Mouse (Mus musculus): Measurements from ENCODE around the gene Matk. TPM values are rescaled to one million over a fixed set of nuclear protein-coding genes. Genes with fewer than 3 reads are reported as not detected.
"Not testable (repeated sequence)": the region's sequence is repeated elsewhere in the genome, so short reads cannot be mapped to it uniquely, and the experiment has no call there.

Matk gene
- polyA plus RNA-seq, 1 experiment, result 0.67 TPM

- no peak overlapping the region for H3K4me3 ChIP-seq
- H3K36me3 ChIP-seq (ENCODE audit: control insufficient read depth, insufficient read depth), result no peaks in the 10 kb centered on the region
- H3K27me3 ChIP-seq (ENCODE audit: control insufficient read depth, insufficient read depth, insufficient read length), result peaks cover 14% of the 10 kb centered on the region
- no peak overlapping the region for H3K4me2 ChIP-seq (ENCODE audit: low read depth)
- no peak overlapping the region for H3ac ChIP-seq (ENCODE audit: control insufficient read depth, insufficient read length)
- no peak for TF ChIP-seq SRF (IDR thresholded peaks at IDR 0.05; ENCODE audit: control insufficient read depth, insufficient read length, low read depth)
- no peak for TF ChIP-seq MYOD1 (IDR thresholded peaks at IDR 0.05; ENCODE audit: control insufficient read depth in 1 of 3, insufficient read length in 2 of 3, low read depth in 2 of 3)
- no peak for TF ChIP-seq E2F4 (IDR thresholded peaks at IDR 0.05; ENCODE audit: insufficient read depth)
- TF ChIP-seq TCF3 (IDR thresholded peaks at IDR 0.05; ENCODE audit: insufficient read length, low read depth), result no peak
- TF ChIP-seq CEBPB (IDR thresholded peaks at IDR 0.05; ENCODE audit: insufficient read depth, poor library complexity, severe bottlenecking), result no peak
- TF ChIP-seq POLR2A (IDR thresholded peaks at IDR 0.05; ENCODE audit: insufficient read length, low read depth), result no peak
- TF ChIP-seq MAX (IDR thresholded peaks at IDR 0.05; ENCODE audit: low read depth), result no peak
- no peak for TF ChIP-seq REST (IDR thresholded peaks at IDR 0.05; ENCODE audit: insufficient read depth, insufficient read length)
- TF ChIP-seq TCF12 (IDR thresholded peaks at IDR 0.05; ENCODE audit: insufficient read depth, poor library complexity, severe bottlenecking), result no peak
- no peak for TF ChIP-seq MYOG (IDR thresholded peaks at IDR 0.05; ENCODE audit: control insufficient read depth in 1 of 3, insufficient read depth in 1 of 3, insufficient read length in 2 of 3, low read depth in 2 of 3)
- TF ChIP-seq POLR2AphosphoS2 (IDR thresholded peaks at IDR 0.05; ENCODE audit: insufficient read length, low read depth), result no peak
- TF ChIP-seq USF1 (IDR thresholded peaks at IDR 0.05; ENCODE audit: low read depth), result no peak
- no peaks in the 10 kb centered on the region for H3K79me2 ChIP-seq (ENCODE audit: control insufficient read depth, insufficient read depth)
Measured at GRCm38 (mm10) chr10:81216260-81216659, 36.5 kb upstream of the Matk start.

GRCm38 (mm10) chr10:81216810-81217209 lies 35.9 kb upstream of the Matk start:
- Histone ChIP-seq H3K4me2 (ENCODE audit: low read depth) (no peak overlapping the region), H3ac (ENCODE audit: control insufficient read depth, insufficient read length) (no peak overlapping the region), H3K27me3 (ENCODE audit: control insufficient read depth, insufficient read depth, insufficient read length) (peaks cover 14% of the 10 kb centered on the region), H3K36me3 (ENCODE audit: control insufficient read depth, insufficient read depth) (no peaks in the 10 kb centered on the region), H3K79me2 (ENCODE audit: control insufficient read depth, insufficient read depth) (no peaks in the 10 kb centered on the region), H3K4me3 (no peak overlapping the region)
- no peak for TF ChIP-seq REST (IDR thresholded peaks at IDR 0.05; ENCODE audit: insufficient read depth, insufficient read length)
- TF ChIP-seq MYOG (IDR thresholded peaks at IDR 0.05; ENCODE audit: control insufficient read depth in 1 of 3, insufficient read depth in 1 of 3, insufficient read length in 2 of 3, low read depth in 2 of 3), result no peak
- TF ChIP-seq POLR2AphosphoS2 (IDR thresholded peaks at IDR 0.05; ENCODE audit: insufficient read length, low read depth), result no peak
- no peak for TF ChIP-seq CEBPB (IDR thresholded peaks at IDR 0.05; ENCODE audit: insufficient read depth, poor library complexity, severe bottlenecking)
- no peak for TF ChIP-seq E2F4 (IDR thresholded peaks at IDR 0.05; ENCODE audit: insufficient read depth)
- no peak for TF ChIP-seq TCF12 (IDR thresholded peaks at IDR 0.05; ENCODE audit: insufficient read depth, poor library complexity, severe bottlenecking)
- no peak for TF ChIP-seq MAX (IDR thresholded peaks at IDR 0.05; ENCODE audit: low read depth)
- no peak for TF ChIP-seq SRF (IDR thresholded peaks at IDR 0.05; ENCODE audit: control insufficient read depth, insufficient read length, low read depth)
- TF ChIP-seq POLR2A (IDR thresholded peaks at IDR 0.05; ENCODE audit: insufficient read length, low read depth), result no peak
- no peak for TF ChIP-seq TCF3 (IDR thresholded peaks at IDR 0.05; ENCODE audit: insufficient read length, low read depth)
- TF ChIP-seq MYOD1 (IDR thresholded peaks at IDR 0.05; ENCODE audit: control insufficient read depth in 1 of 3, insufficient read length in 2 of 3, low read depth in 2 of 3), result no peak
- TF ChIP-seq USF1 (IDR thresholded peaks at IDR 0.05; ENCODE audit: low read depth), result no peak

DNA sequence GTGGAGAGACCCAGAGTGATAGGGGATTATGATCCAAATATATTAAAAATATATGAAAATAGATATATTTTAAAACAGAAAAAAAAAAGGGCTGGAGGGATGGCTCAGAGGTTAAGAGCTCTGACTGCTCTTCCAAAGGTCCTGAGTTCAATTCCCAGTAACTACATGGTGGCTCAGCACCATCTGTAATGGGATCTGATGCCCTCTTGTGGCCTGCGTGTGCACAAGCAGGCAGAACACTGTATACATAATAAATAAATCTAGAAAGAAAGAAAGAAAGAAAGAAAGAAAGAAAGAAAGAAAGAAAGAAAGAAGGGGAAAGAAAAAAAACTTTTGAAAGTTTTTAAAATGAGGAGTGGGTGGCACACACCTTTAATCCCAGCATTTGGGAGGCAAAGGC lies 35.5 kb upstream of the Matk start:
- not testable (repeated sequence) for H3K79me2 ChIP-seq (ENCODE audit: control insufficient read depth, insufficient read depth); H3K4me3 ChIP-seq; H3ac ChIP-seq (ENCODE audit: control insufficient read depth, insufficient read length); H3K36me3 ChIP-seq (ENCODE audit: control insufficient read depth, insufficient read depth); H3K4me2 ChIP-seq (ENCODE audit: low read depth)
- H3K27me3 ChIP-seq (ENCODE audit: control insufficient read depth, insufficient read depth, insufficient read length), result peaks cover 14% of the 10 kb centered on the region

GRCm38 (mm10) chr10:81217964-81218363 lies 34.8 kb upstream of the Matk start:
- no peaks in the 10 kb centered on the region for H3K79me2 ChIP-seq (ENCODE audit: control insufficient read depth, insufficient read depth)
- H3ac ChIP-seq (ENCODE audit: control insufficient read depth, insufficient read length), result no peak overlapping the region
- no peak overlapping the region for H3K4me2 ChIP-seq (ENCODE audit: low read depth)
- H3K27me3 ChIP-seq (ENCODE audit: control insufficient read depth, insufficient read depth, insufficient read length), result peaks cover 14% of the 10 kb centered on the region
- TF ChIP-seq SRF (IDR thresholded peaks at IDR 0.05; ENCODE audit: control insufficient read depth, insufficient read length, low read depth) (no peak), E2F4 (IDR thresholded peaks at IDR 0.05; ENCODE audit: insufficient read depth) (no peak), TCF3 (IDR thresholded peaks at IDR 0.05; ENCODE audit: insufficient read length, low read depth) (no peak), TCF12 (IDR thresholded peaks at IDR 0.05; ENCODE audit: insufficient read depth, poor library complexity, severe bottlenecking) (no peak), POLR2A (IDR thresholded peaks at IDR 0.05; ENCODE audit: insufficient read length, low read depth) (no peak), MAX (IDR thresholded peaks at IDR 0.05; ENCODE audit: low read depth) (no peak), REST (IDR thresholded peaks at IDR 0.05; ENCODE audit: insufficient read depth, insufficient read length) (no peak), MYOD1 (IDR thresholded peaks at IDR 0.05; ENCODE audit: control insufficient read depth in 1 of 3, insufficient read length in 2 of 3, low read depth in 2 of 3) (no peak), CEBPB (IDR thresholded peaks at IDR 0.05; ENCODE audit: insufficient read depth, poor library complexity, severe bottlenecking) (no peak), MYOG (IDR thresholded peaks at IDR 0.05; ENCODE audit: control insufficient read depth in 1 of 3, insufficient read depth in 1 of 3, insufficient read length in 2 of 3, low read depth in 2 of 3) (no peak), USF1 (IDR thresholded peaks at IDR 0.05; ENCODE audit: low read depth) (no peak), POLR2AphosphoS2 (IDR thresholded peaks at IDR 0.05; ENCODE audit: insufficient read length, low read depth) (no peak)
- H3K4me3 ChIP-seq, result no peak overlapping the region
- no peaks in the 10 kb centered on the region for H3K36me3 ChIP-seq (ENCODE audit: control insufficient read depth, insufficient read depth)

DNA sequence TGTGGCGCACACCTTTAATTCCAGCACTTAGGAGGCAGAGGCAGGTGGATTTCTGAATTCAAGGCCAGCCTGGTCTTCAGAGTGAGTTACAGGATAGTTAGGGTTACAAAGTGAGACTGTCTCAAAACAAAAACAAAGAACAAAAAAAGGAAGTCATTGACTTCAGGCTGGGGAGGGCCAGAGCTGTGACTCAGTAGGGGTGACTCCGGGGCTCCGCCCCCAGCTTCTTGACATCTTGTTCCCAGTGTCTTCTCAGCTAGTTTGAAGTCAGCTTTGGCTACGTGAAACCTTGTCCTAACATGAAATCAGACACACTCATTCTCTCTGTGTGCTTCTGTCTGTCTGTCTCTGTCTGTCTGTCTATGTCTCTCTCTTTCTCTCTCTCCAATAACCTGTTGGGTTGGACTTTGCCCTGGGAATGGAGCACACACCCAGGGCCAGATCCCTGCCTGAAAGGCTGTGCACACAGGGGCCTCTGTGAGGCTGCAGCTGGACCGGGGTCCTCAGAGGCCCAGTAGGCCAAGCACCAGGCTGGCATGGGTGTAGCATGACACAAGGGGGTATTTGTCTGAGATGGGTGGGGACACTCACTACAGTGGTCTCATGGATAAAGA lies 31.2 kb upstream of the Matk start:
- Histone ChIP-seq H3K36me3 (ENCODE audit: control insufficient read depth, insufficient read depth) (no peaks in the 10 kb centered on the region), H3K4me3 (no peak overlapping the region), H3K79me2 (ENCODE audit: control insufficient read depth, insufficient read depth) (no peaks in the 10 kb centered on the region), H3K4me2 (ENCODE audit: low read depth) (no peak overlapping the region), H3K27me3 (ENCODE audit: control insufficient read depth, insufficient read depth, insufficient read length) (no peaks in the 10 kb centered on the region), H3ac (ENCODE audit: control insufficient read depth, insufficient read length) (no peak overlapping the region)
- TF ChIP-seq MAX (IDR thresholded peaks at IDR 0.05; ENCODE audit: low read depth) (no peak), TCF12 (IDR thresholded peaks at IDR 0.05; ENCODE audit: insufficient read depth, poor library complexity, severe bottlenecking) (no peak)

DNA sequence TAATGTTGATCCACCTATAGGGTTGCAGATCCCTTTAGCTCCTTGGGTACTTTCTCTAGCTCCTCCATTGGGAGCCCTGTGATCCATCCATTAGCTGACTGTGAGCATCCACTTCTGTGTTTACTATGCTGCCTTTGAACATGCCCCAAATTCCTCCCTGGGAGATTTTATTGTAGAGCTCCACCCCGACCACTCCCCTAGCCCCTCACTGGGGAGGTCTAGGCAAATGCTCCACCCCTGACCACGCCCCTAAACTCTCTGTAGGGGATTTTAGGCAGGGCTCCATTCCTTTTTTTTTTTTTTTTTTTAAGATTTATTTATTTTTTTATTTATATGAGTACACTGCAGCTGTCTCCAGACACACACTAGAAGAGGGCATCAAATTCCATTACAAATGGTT lies 29.0 kb upstream of the Matk start:
- not testable (repeated sequence) for H3K79me2 ChIP-seq (ENCODE audit: control insufficient read depth, insufficient read depth); H3ac ChIP-seq (ENCODE audit: control insufficient read depth, insufficient read length); H3K27me3 ChIP-seq (ENCODE audit: control insufficient read depth, insufficient read depth, insufficient read length); H3K4me2 ChIP-seq (ENCODE audit: low read depth); H3K36me3 ChIP-seq (ENCODE audit: control insufficient read depth, insufficient read depth); H3K4me3 ChIP-seq
